Mouse (Mus musculus): Measurements from ENCODE around the gene Tlx2.

DNA sequence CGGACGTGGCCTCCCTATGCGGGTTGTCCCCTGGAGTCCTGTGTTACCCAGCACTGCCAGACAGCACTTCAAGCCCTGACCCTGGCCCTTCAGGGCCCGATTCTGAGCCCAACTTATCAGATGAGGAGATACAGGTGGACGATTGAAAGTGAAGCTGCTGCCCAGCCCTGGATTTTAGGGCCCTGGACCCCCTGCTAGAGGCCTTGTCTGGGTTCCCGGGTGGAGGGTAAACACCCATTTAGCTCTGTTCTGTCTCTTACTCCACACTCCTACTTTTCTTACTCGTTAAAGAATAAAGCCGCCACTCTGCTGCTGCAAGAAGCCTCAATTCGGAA lies 17.8 kb upstream of the Tlx2 start:
- TF ChIP-seq POLR2A (IDR thresholded peaks at IDR 0.05; ENCODE audit: insufficient read length, low read depth) (no peak), MAX (IDR thresholded peaks at IDR 0.05; ENCODE audit: low read depth) (no peak), E2F4 (IDR thresholded peaks at IDR 0.05; ENCODE audit: insufficient read depth) (no peak), REST (IDR thresholded peaks at IDR 0.05; ENCODE audit: insufficient read depth, insufficient read length) (no peak), USF1 (IDR thresholded peaks at IDR 0.05; ENCODE audit: low read depth) (no peak), POLR2AphosphoS2 (IDR thresholded peaks at IDR 0.05; ENCODE audit: insufficient read length, low read depth) (no peak), TCF12 (IDR thresholded peaks at IDR 0.05; ENCODE audit: insufficient read depth, poor library complexity, severe bottlenecking) (no peak), SRF (IDR thresholded peaks at IDR 0.05; ENCODE audit: control insufficient read depth, insufficient read length, low read depth) (no peak)
